Mouse (Mus musculus) megakaryocyte, embryonic 14.5 days (primary cell): ENCODE data around the gene Senp3.

Experiments used
- FLI1 ChIP-seq: IDR thresholded peaks from 2 replicates; pipeline ENCODE4 v1.6.1; 2012; ENCODE audit warnings: low read length, inconsistent platforms, mixed read lengths
- GATA1 ChIP-seq: IDR thresholded peaks from 3 replicates; pipeline ENCODE4 v1.6.1; 2012; ENCODE audit warnings: mixed read lengths, low read length, inconsistent platforms, borderline replicate concordance

DNA sequence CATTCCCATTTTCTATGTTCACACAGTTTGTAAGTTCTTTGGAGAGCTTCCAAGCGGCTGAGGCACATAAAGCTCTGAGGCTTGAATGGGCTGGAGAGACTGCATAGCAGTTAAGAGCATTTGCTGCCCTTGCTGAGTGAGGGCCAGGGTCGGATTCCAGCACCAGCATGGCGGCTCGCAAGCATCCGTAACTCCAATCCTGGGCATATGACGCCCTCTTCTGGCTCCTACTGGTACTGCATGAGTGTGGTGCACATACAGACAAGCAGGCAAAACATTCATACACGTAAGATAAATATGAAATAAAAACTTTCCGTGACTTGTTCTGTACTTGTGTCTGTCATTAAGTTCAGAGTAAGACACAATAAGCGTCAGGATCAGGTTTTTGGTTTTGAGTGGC lies 33.6 kb upstream of the Senp3 start:
- no peak for TF ChIP-seq GATA1
- no peak for TF ChIP-seq FLI1
